Mouse (Mus musculus): Measurements from ENCODE around the gene Gsn.

Gene Gsn

DNA sequence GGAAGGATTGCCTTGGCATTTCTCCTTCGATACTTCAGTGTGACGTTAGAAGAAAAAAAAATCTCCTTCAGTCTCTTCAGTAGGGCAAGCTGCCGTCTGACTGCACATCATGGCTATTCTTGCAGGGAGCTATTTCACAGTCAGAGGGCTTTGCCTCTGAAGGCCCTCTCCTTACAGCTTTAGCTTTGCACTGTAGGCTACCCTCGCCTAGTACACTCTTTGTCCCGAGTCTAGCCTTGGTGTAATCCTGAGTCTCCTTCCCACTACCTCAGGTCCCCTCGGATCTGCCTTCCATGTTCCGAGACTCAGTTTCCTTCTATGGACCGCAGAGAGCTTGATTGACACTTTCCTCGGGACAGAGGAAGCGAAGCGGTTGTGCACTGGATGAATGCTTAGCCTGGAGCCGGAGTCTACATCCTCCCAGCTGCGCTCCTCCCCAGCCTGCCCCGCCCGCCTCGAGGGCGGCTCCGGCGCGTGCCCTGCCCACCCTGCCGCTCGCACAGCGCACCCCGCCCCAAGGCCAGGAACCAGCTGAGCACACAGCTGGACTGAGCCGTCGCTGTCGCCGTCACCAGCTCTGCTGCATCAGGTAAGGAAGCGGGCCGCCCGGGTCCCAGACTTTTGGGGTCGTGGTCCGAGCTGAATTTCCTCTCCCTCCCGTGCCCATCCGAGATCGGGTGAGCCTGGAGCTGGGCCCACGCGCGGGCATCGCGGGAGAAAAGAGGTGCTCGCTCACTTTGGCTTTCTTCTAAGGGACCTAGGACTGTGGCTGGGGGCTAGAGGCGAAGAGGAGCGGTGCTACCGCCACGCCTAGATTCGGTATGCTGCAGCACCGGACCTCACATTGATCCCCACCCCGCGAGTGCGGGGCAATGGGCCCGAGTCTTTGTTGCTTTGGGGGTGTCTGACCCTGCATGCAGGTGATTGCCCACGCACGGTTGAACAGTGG, at the start of gene Gsn:
Gsn (plus strand) TSS at position 496 of the 949 bp plus-strand sequence.
- DNase-seq (ENCODE audit: low spot score) = peak; percentile 83

DNA sequence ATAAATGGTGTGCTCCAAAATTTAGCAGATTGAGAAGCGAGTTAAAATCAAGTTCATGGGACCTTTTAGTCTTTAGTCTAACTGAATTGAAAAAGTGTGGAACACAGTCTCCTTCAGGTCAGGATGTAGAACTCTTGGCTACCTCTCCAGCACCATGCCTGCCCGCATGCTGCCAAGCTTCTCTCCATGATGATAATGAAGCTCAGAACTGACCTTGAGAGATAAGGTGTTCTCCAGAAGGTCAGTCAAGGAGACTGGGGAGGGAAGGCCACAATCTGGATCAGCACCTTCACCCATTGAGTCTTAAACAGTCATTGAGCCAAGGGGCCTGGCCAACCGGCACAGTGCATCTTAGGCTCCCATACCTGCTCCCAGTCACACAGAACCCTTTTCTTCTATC, 49.4 kb upstream of the Gsn start:
- DNase-seq (ENCODE audit: low spot score) = no peak

DNA sequence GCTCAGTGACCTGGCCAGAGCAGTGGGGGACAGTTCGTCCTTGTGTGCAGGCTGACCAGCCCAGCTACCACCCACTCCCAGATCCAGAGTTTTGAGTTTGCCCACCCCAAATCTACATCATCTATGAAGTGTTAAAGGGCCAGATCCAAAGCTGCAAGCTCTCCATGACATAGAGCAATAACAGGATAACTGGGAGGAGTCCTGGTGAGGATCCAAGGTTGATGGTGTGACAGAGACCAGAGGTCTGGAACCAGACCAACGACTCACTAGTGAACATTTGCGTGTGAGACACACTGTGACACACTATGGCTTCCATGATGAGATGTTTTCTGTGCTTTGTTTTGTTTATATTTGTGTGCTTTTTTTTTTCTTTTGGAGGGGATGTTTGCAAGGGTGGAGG, 48.1 kb upstream of the Gsn start:
- no peak for DNase-seq (ENCODE audit: low spot score)

DNA sequence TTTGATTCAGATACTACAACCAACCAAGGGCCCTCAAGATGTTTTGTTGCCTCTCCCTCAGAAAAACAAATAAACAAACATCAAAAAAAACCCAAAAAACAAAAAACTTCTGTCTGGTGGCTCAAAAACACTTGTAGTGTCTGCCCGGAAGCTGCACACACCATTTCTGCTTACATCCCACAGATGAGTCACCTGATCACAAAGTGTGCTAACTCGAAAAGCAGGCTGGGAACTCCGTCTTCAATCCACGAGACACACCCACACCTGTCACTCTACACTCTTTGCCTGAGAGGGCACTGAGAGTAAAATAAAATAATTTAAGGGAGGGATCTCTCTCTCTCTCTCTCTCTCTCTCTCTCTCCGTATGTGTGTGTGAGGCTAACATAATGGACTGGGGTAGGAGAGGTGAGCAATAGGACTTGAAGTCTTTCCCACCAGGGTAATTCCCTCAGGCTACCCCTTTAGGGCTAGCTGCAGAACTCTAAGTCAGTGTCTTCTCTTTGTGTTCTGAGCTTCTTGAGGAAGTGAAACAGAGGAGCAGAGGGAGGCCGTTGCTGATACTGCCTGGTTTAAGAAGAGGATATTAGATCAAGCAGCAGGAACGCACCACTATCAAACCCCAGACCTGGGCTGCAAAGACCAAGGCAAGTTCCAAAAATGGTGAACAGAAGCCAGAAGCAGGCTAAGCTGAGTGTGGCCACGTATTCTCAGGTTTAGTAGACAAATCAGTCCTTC, 47.1 kb upstream of the Gsn start:
- no peak for DNase-seq (ENCODE audit: low spot score)

DNA sequence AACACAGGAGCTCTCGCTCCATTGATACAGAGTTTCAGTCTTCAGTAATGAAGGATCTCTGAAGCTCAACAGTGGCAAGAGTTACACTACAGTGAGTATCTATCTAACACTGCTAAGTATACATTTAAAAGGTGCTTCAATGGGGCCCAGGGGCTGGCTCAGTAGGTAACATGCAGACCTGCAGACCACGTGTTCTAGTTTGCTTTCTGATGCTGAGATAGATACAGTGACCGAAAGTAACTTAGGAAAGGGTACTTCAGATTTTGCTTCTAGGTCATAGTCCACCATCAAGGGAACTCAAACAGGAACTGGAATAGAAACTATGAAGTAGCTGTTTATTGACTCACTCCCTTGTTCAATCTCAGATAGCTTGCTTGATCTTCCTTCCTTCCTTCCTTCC, 44.5 kb upstream of the Gsn start:
- no peak for DNase-seq (ENCODE audit: low spot score)

DNA sequence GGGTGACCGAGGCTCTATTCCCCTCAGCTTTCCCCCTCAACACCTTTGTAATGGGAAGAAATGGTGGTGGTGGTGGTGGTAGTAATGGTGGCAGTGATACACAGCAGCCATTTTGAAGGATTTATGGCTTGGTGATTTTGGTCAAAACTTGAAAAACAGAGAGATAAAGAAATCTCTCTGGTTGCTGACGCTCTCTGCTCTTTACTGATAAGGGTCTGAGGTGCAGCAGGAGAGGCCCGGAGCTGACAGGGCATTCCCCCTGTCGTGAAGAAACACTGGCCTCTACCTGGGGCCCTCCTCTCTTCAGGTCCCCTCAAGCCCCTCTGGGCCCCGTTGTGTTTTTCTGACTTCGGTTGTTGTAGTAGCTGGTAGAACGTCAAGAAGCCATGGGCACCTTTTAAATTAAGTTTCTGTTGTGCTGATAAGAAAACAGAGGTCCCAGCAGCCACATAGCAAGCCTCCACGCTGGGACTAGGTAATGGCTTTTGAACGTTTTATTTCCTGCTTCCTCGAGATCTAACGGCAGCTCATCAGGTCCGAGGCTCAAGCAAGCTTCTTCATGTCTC, 42.8 kb upstream of the Gsn start:
- no peak for DNase-seq (ENCODE audit: low spot score)

DNA sequence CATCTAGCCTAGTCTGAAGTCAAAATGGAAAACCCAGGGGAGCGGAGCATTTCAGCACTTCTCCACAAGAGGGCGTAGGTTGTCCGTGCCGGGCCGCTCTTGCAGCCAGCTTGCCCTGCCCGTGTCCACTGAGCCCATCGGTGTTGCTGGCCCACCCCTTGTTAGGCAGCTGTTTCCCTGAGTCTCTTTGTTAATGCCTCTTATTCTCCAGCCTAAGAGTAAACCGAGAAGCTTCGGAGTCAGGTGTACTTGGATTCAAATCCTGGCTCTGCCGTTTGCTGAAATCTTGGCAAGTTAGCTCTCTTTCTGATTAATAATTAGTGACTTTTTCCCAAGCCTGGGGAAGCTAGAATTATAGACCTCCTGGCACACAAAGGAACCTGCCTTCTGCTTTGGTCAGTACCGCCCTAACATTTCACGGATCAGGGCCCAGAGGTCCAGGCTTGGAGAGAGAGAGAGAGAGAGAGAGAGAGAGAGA, 41.3 kb upstream of the Gsn start:
- DNase-seq (ENCODE audit: low spot score) = peak; percentile 93

DNA sequence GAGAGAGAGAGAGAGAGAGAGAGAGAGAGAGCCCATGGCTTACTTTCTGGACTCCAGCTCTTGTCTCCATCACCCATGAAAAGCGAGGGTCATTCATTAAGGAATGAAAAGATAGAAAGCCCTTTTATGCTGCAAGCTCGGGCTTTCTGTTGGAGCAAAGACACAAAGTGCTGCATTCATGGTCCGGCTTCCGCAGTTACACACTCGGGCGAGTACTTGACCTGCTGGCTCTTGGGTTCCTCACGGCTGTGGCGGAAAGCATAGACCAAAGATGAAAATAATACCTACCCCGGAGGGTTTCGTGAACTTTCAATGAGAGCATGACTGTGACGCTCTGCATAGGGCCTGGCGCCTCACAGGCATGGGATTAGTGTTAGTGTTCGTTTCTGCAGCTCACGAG, 40.8 kb upstream of the Gsn start:
- peak; percentile 53 for DNase-seq (ENCODE audit: low spot score)

DNA sequence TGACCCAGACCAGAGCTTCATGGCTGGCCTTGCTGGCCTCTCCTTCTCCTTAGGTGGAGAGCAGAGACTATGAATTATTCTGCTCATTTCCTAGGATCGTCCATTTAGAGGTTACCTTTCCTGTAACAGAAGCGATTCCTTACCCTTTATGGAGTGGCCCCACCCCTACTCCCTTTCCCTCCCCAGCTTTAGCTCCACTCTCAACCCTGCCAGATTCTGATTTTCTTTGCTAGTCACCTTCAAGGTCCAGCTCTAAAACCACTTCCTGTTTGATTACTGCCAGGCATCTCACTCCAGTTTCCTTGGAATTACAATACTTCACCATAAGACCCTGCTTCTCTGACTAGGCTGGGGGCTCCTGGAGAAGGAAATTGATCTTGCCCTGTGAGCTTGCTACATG, 39.5 kb upstream of the Gsn start:
- DNase-seq (ENCODE audit: low spot score) = no peak

DNA sequence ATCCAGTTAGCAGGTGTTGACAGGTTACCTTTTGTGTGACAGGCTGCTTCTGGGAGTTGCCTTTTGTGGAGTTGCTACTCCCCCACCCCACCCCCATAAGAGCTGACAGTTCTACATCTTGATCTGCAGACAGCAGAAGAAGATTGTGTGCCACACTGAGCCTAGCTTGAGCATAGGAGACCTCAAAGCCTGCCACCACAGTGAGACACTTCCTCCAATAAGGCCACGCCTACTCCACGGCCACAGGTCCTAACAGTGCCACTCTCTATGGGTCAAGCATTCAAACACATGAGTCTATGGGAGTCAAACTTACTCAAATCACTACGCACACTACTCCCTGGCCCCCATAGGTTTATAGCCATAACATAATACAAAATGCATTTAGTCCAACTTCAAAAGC, 37.4 kb upstream of the Gsn start:
- no peak for DNase-seq (ENCODE audit: low spot score)

DNA sequence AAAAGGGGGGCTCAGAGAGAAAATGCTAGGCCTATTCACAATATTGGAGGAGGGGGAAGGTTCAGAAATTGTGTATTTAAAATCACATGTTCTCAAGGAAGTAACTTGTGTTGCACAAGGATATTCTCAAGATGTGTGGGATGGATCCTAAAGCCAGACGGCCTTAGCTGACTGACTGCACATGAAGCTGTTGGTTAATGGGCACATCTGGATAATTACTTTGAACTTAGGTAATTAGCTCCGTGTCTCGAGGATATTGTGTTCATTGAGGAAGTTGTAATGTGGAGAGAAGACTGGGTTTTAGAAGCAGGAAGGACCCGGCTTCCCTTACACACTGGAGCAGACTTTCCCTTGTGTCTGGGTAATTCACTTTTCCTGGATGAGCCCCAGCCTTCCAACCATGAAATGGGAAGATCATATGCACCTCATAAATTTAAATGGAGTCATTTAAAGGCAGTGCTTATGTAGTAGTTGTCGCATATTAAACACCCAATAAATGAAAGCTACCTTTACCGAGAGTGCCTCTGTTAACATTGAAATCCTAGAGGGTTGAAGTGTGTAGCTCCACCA, 33.3 kb upstream of the Gsn start:
- no peak for DNase-seq (ENCODE audit: low spot score)

DNA sequence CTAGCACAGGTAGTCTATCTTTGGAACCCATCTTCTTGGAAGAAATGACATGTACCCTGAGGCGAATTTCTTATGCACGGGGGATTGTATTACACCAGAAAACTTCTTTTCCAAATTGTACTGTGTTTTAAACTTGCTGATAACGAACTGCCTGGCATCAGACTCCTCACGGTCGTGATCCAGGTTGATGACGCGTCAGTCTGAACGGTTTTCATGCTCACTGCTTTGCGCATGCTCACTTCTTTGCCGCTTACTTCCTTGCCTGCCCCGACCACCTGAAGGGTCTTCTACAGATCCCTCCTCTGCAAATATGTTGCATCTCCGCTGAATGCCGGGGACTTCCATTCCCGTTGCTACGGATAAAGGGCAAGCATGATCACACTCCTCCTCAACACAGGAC, 31.9 kb upstream of the Gsn start:
- DNase-seq (ENCODE audit: low spot score) = no peak

DNA sequence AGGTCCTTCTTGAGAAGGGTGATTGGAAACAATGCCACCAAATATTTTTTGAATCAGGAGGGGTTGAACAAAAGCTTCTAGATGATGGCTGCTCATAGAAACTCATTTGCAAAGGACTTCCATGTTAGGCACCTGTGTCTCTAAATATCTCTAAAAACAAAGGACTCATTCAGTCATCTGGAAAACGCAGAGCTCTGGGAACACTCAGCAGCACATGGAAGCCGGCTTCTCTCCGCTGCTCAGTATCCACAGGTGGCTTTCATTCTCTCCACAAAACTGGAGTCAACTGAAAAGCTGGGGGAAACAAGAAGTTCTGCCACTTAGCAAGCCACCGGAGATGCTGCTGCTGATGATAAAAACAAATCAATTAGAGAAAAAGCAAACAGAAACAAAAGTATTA, 28.0 kb upstream of the Gsn start:
- peak; percentile 54 for DNase-seq (ENCODE audit: low spot score)

DNA sequence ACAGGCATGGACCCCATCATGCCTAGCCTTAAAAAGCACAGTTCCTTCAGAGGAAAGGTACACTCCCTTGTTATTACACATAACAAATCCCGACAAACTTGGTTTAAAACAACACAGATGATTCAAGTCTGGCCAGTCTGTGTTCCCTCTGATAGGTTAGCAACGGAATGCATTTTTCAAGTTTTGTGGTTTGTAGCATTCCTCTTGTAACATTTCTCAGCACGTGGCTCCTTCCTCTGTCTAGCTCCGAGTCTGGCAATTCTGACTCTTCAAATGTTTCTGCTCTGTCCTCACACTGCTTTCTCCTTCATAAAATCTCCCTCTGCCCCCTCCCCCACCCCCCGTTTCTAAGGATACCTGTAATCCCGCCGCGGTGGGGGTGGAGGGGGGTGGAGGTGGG, 26.0 kb upstream of the Gsn start:
- DNase-seq (ENCODE audit: low spot score) = no peak

DNA sequence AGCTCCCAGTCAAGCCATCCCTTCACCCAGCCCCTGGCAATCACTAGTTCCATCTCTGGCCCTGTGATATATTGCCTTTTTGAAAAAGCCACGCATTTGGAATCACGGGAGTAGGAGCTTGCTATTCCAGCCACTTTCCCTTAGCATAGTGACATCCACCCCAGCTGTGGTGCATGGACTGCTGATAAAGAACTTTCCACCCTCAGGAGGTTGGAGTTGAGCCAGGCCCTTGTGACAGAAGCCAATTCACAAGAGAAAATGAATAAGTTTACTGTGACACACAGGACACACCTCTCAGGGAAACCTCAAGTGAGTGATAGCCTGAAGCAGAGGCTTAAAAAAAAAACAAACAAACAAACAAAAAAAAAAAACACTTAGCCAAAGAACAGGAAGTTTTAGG, 24.3 kb upstream of the Gsn start:
- DNase-seq (ENCODE audit: low spot score) = no peak

DNA sequence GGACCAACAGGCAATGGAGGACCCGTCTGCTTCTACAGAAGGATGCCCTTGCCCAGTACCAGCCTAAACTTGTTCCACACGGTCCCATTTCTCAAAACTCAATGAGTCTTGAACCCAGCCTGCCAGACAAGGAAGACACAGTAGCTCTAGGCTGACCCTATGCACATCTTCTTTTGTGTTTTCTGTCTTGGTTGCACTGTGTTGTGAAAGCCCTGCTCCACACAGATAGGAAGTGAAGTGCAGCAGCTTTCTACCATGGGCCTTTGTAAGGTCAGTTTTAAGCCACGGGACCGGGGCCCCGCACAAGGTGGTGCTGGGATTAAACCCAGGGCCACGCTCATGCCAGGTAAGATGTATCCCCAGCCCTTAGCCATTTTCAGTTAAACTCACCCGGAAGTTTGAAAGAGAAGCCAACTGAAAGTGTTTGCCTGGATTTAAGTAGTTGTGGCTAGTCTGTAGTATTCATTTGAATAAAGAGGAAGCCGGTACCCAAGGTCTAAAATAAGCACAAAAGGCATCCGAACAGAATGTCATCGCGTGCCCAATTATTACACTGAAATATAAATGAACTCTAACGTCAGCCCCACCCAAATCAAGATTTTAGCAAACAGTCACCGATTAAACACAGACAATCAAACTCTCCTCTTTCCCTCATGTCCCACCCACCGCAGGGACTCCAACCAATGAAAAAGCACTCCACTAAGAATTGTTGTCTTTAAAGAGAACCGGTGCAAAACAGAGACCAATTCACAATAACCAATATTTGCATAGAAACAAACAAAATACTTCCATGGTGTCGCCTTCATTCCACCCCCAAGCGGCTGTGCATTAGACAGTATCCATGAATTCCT, 23.4 kb upstream of the Gsn start:
- no peak for DNase-seq (ENCODE audit: low spot score)

DNA sequence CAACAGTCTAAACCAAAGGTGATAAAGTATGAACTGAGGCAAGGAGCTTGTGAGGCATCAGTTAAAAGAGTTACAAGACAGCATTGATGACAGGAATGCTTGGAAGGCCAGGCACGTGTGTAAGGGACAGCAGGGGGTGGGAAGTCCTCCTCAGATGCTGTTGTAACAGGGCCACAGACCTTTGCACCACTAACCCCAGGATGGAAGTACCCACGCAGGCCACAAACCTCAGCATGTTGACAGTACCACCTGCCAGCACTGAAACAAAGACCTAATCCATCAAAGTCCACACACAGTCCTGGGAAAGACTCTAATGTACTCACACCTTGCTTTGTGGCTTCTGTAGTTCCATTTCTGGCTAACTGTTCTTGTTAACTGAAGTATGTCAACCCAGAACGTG, 22.3 kb upstream of the Gsn start:
- DNase-seq (ENCODE audit: low spot score) = no peak

DNA sequence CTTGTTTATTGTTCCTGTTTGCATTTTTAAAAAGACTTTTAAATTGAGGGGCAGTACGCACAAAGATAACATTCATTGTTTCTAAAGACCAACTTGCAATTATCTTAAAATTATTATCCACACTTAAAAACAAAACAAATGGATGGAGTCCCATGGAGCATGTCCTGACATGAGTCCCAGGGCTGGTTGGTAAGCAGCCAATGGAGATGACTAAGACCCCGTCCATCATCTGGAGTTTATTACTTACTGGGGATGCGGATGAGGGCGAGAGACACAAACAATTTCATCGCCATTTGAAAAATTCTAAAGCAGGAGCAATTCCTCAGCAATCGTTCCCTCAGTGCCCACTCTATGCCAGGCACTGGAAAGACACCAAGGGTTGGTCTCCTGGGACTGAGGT, 21.2 kb upstream of the Gsn start:
- no peak for DNase-seq (ENCODE audit: low spot score)

DNA sequence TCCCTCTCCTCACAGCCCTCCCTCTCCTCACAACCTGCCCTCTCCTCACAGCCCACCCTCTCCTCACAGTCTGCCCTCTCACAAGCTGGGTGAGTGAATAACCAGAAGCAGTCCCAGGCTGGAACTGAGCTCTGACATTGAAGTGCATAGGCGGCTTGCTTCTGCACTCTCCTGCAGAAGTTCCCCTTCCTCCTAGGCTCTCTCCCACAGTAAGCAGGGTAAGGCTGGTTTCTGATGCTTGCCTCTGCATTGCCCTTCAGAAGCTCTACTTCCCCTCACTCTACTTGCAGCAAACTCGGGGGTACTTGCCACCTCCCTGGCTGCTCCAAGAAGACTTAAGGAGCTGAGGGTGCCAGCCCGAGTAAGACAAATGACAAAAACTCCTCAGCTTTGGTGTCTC, 11.9 kb upstream of the Gsn start:
- no peak for DNase-seq (ENCODE audit: low spot score)

DNA sequence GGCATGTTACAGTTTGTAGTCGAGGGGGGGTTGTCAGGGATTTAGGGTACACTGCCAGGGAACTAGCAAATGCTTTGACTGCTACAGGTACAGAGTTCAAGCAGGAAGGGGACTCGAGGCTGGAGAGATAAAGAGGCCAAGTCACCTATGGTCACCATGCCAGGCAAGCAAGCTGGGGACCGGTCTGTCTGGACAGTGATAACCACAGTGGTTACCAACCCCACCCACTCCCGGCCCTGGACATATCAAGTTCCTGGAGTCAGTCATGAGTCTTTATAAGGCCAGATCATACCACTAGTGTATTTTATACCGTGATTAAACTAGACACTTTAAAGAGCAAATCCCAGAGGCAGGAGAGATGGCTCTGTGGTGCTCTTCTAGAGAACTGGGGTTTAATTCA, 8.4 kb upstream of the Gsn start:
- DNase-seq (ENCODE audit: low spot score) = no peak

DNA sequence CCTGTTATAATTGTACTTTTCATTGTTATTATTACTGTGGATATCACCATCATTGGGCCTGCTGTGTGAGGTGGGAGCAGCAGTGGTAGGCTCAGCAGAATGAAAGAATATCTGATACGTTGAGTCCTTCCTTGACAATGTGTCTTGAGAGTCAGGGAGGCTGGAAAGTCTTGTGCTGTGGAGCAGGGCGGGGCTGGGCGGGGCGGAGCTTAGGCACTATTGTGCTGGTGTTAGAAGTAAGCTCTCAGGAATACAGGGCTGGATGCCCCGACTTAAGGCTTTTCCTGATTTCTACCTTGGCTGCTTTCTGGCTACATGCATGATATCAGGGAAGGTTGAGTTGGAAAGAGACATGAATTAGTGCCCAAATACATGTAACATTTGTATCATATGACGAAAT, 3.4 kb upstream of the Gsn start:
- no peak for DNase-seq (ENCODE audit: low spot score)

DNA sequence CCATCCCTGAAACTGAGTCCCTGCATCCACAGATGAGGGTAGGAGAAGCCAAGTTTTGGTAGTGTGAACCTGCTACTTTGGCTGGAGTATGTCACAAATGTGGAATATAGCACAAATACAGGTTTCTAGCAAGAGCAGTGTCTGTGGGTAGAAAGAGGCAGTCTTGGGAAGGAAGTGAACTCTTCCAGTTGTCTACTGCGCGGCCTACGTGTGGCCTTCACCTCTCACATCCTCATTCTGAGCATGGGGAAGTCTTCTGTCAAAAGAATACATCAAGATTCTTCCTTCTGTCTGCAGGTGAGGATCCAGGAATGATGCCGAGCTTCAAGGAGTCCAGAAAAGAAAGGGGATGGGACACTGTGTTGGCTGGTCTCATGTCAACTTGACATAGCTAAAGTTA, 2.4 kb upstream of the Gsn start:
- no peak for DNase-seq (ENCODE audit: low spot score)
